Mouse (Mus musculus): ENCODE results near the gene Zfp940. TPM values are rescaled to one million over a fixed set of nuclear protein-coding genes. Genes with fewer than 3 reads are reported as not detected.
"Not testable (repeated sequence)": the region's sequence is repeated elsewhere in the genome, so short reads cannot be mapped to it uniquely, and the experiment has no call there.

Zfp940 gene
- 1 to 10 TPM in 1 of 2 experiments, under 1 TPM in 1; 0.16 to 1.1 TPM for total RNA-seq (2021)

- intact Hi-C loops (cut with DNase I) = loop anchor here (2.0 kb wide), 1 partner anchor 33 kb away; no protein-coding TSS in a partner anchor
- DNase-seq (ENCODE audit: low spot score) = peak; percentile 63
Observed at GRCm38 (mm10) chr7:29853219-29853842, at the start of gene Zfp940. TSS of gene Zfp940 (minus strand) at chr7:29853669.

- no peak for DNase-seq (ENCODE audit: low spot score)
- intact Hi-C loops (cut with DNase I) = no loop called here
Observed at GRCm38 (mm10) chr7:29898351-29898750, 44.9 kb upstream of the Zfp940 start.

GRCm38 (mm10) chr7:29892756-29893155, 39.3 kb upstream of the Zfp940 start:
- no peak for DNase-seq (ENCODE audit: low spot score)
- intact Hi-C loops (cut with DNase I) = no loop called here

GRCm38 (mm10) chr7:29890501-29890900, 37.0 kb upstream of the Zfp940 start:
- intact Hi-C loops (cut with DNase I) = no loop called here

GRCm38 (mm10) chr7:29880916-29881315, 27.4 kb upstream of the Zfp940 start:
- DNase-seq (ENCODE audit: low spot score) = no peak
- intact Hi-C loops (cut with DNase I) = no loop called here

More at GRCm38 (mm10) chr7:29890501-29890900, 37.0 kb upstream of the Zfp940 start:
- no peak for DNase-seq (ENCODE audit: low spot score)

GRCm38 (mm10) chr7:29880056-29880455, 26.6 kb upstream of the Zfp940 start:
- DNase-seq (ENCODE audit: low spot score) = no peak
- intact Hi-C loops (cut with DNase I) = no loop called here

GRCm38 (mm10) chr7:29877561-29877960, 24.1 kb upstream of the Zfp940 start:
- intact Hi-C loops (cut with DNase I); DNase-seq (ENCODE audit: low spot score): not testable (repeated sequence)

GRCm38 (mm10) chr7:29874256-29874655, 20.8 kb upstream of the Zfp940 start:
- DNase-seq (ENCODE audit: low spot score) = no peak
- intact Hi-C loops (cut with DNase I) = no loop called here

- intact Hi-C loops (cut with DNase I) = loop anchor here (5.0 kb wide), 1 partner anchor 41 kb away; no protein-coding TSS in a partner anchor
Observed at GRCm38 (mm10) chr7:29861660-29862059, 8.2 kb upstream of the Zfp940 start.

GRCm38 (mm10) chr7:29859532-29860517, 6.4 kb upstream of the Zfp940 start, which contains the start of gene Zfp420:
TSS of gene Zfp420 (plus strand) at chr7:29859979.
- DNase-seq (ENCODE audit: low spot score) = peak; percentile 80
- intact Hi-C loops (cut with DNase I) = loop anchor here (5.0 kb wide), 2 partner anchors 42 to 88 kb away; no protein-coding TSS in a partner anchor

More at GRCm38 (mm10) chr7:29861660-29862059, 8.2 kb upstream of the Zfp940 start:
- DNase-seq (ENCODE audit: low spot score) = no peak

- intact Hi-C loops (cut with DNase I) = loop anchor here (2.0 kb wide), 1 partner anchor 32 kb away; no protein-coding TSS in a partner anchor
- no peak for DNase-seq (ENCODE audit: low spot score)
Observed at GRCm38 (mm10) chr7:29852831-29853218, 644 bp downstream of the Zfp940 start.

- no peak for DNase-seq (ENCODE audit: low spot score)
- intact Hi-C loops (cut with DNase I) = no loop called here
Observed at GRCm38 (mm10) chr7:29844616-29845015, 8.9 kb downstream of the Zfp940 start.

GRCm38 (mm10) chr7:29842105-29842504, 11.4 kb downstream of the Zfp940 start:
- intact Hi-C loops (cut with DNase I) = no loop called here
- DNase-seq (ENCODE audit: low spot score) = no peak

GRCm38 (mm10) chr7:29839256-29839655, 14.2 kb downstream of the Zfp940 start:
- intact Hi-C loops (cut with DNase I) = no loop called here
- DNase-seq (ENCODE audit: low spot score) = no peak

- no peak for DNase-seq (ENCODE audit: low spot score)
- intact Hi-C loops (cut with DNase I) = no loop called here
Observed at GRCm38 (mm10) chr7:29836816-29837215, 16.7 kb downstream of the Zfp940 start.

GRCm38 (mm10) chr7:29829804-29830203, 23.7 kb downstream of the Zfp940 start:
- DNase-seq (ENCODE audit: low spot score) = no peak
- intact Hi-C loops (cut with DNase I) = no loop called here

GRCm38 (mm10) chr7:29828001-29828400, 25.5 kb downstream of the Zfp940 start:
- no peak for DNase-seq (ENCODE audit: low spot score)
- intact Hi-C loops (cut with DNase I) = no loop called here

- intact Hi-C loops (cut with DNase I) = loop anchor here (2.0 to 5.0 kb wide), 2 partner anchors 50 to 89 kb away; partner anchors contain the start of genes Zfp27, Zfp383 and Zfp84
- peak; percentile 40 for DNase-seq (ENCODE audit: low spot score)
Observed at GRCm38 (mm10) chr7:29818619-29819254, 34.7 kb downstream of the Zfp940 start.

GRCm38 (mm10) chr7:29815910-29816429, 37.5 kb downstream of the Zfp940 start, which contains the start of gene Zfp790:
TSS of gene Zfp790 (plus strand) at chr7:29816114.
- DNase-seq (ENCODE audit: low spot score) = peak; percentile 85
- intact Hi-C loops (cut with DNase I) = loop anchor here (2.0 to 5.0 kb wide), 2 partner anchors 31 to 91 kb away; partner anchors contain the start of genes Zfp27 and Zfp383

Measured in heart, postnatal 25 days (tissue).